Mouse (Mus musculus) frontal cortex, postnatal 36 days (tissue): Measurements from ENCODE around the gene Cdk13.

Experiments used
- DNase-seq, 2 experiments: peaks; one replicate each; pipeline ENCODE4 v3.0.0; 2022; ENCODE audit warnings: low spot score in 2 of 2

Gene Cdk13

GRCm38 (mm10) chr13:17762405-17762804 is 42.5 kb downstream of the Cdk13 start:
- no peak for DNase-seq

GRCm38 (mm10) chr13:17754997-17755396 is 49.9 kb downstream of the Cdk13 start:
- no peak for DNase-seq

GRCm38 (mm10) chr13:17728798-17729197 is 76.1 kb downstream of the Cdk13 start:
- no peak for DNase-seq

GRCm38 (mm10) chr13:17727922-17728321 is 77.0 kb downstream of the Cdk13 start:
- no peak for DNase-seq

GRCm38 (mm10) chr13:17717357-17717756 is 87.5 kb downstream of the Cdk13 start:
- no peak for DNase-seq

GRCm38 (mm10) chr13:17708784-17709311 is 96.0 kb downstream of the Cdk13 start:
- DNase-seq, result no peak

- DNase-seq, result peak; percentile 16 to 49
These were observed 99.6 kb downstream of the Cdk13 start for GRCm38 (mm10) chr13:17705188-17705826.

- DNase-seq, result no peak
These were observed 102.6 kb downstream of the Cdk13 start for GRCm38 (mm10) chr13:17702311-17702710.

GRCm38 (mm10) chr13:17701322-17701721 is 103.6 kb downstream of the Cdk13 start:
- no peak for DNase-seq

- DNase-seq, result no peak
These were observed 104.7 kb downstream of the Cdk13 start for GRCm38 (mm10) chr13:17700090-17700715.

GRCm38 (mm10) chr13:17695898-17696580 is 108.9 kb downstream of the Cdk13 start:
- DNase-seq, result no peak

GRCm38 (mm10) chr13:17694911-17695699 is 109.8 kb downstream of the Cdk13 start, which contains the start of the genes Mplkip and Sugct:
Gene Mplkip (plus strand): TSS chr13:17695192.
Gene Sugct (minus strand): TSS chr13:17695553.
- DNase-seq, result peak; percentile 99

GRCm38 (mm10) chr13:17694414-17694813 is 110.5 kb downstream of the Cdk13 start:
- DNase-seq, result peak; percentile 30 to 34

- no peak for DNase-seq
These were observed 111.1 kb downstream of the Cdk13 start for GRCm38 (mm10) chr13:17693816-17694215.

- no peak for DNase-seq
These were observed 113.5 kb downstream of the Cdk13 start for GRCm38 (mm10) chr13:17691436-17691835.

- no peak for DNase-seq
These were observed 114.2 kb downstream of the Cdk13 start for GRCm38 (mm10) chr13:17690686-17691085.

- no peak for DNase-seq
These were observed 115.4 kb downstream of the Cdk13 start for GRCm38 (mm10) chr13:17689461-17689860.

- no peak for DNase-seq
These were observed 133.8 kb downstream of the Cdk13 start for GRCm38 (mm10) chr13:17671122-17671521.

- DNase-seq, result no peak
These were observed 137.5 kb downstream of the Cdk13 start for GRCm38 (mm10) chr13:17667380-17667779.
